Mouse (Mus musculus) CD4-positive, CD25-positive, alpha-beta regulatory T cell, adult 4 months (primary cell): Measurements from ENCODE around the gene Tbx5. TPM values are rescaled to one million over a fixed set of nuclear protein-coding genes. Genes with fewer than 3 reads are reported as not detected.
"Not testable (repeated sequence)": the region's sequence is repeated elsewhere in the genome, so short reads cannot be mapped to it uniquely, and the experiment has no call there.

Experiments
- ATAC-seq: one replicate; pipeline ENCODE4 v1.8.0; 2017
- polyA plus RNA-seq, 2 experiments: library from polyadenylated mRNA; unstranded; fragments of 100-300 nt; shearing (Covaris generic); gene quantifications; one replicate each; pipeline ENCODE4 v1.2.1; 2017

Gene Tbx5
- polyA plus RNA-seq, 2 experiments from 2014 or later: not detected

DNA sequence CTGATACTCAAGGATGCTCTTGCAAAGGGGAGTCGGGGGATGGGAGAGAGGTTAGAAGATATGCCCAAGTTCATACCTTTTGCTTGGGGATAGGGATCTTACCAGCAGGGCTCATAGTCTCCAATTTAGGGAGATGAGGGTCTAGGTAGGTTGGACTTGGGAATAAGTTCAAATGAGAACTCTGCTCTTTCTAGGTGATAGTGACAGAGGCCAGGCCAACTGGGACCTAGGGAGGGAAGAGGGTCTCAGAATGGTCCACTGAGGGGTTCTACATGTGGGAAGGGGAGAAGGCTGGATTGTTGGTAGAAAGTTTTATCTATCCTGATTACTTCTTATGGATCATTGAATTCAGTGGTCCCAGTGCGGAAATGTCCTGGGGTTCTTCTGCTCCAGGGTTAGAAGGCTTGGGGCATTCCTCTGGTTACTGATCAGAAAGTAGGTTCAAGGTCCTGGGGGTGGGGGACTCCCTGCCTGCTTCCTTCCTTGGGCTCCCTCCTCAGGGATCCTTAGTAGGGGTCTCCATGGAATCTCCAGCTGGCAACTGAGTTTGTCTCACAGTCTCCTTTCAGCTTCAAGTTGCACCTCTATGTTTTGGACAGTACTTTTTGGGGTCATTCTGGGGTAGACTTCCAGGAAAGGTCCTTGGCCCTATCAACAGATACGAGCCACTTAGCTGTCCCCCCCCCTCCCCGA is 10.4 kb downstream of the Tbx5 start:
- ATAC-seq: no peak

DNA sequence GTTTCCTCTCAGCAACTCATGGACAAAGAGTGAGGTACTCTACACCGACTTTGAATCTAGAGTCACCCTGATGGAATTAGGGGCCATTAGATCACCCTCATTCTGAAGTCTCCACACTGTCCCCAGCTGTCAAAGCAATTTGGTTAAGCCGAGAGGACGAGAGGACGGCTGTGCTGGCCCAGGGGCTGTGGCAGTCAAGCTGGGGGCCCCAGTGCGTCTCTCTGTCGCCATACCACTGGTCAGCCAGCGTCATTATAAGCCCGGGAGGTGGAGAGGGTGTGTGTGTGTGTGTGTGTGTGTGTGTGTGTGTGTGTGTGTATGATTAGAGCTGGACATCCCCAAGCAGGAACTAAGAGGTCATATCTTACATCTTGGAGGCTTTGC is 10.9 kb downstream of the Tbx5 start:
- ATAC-seq: no peak

DNA sequence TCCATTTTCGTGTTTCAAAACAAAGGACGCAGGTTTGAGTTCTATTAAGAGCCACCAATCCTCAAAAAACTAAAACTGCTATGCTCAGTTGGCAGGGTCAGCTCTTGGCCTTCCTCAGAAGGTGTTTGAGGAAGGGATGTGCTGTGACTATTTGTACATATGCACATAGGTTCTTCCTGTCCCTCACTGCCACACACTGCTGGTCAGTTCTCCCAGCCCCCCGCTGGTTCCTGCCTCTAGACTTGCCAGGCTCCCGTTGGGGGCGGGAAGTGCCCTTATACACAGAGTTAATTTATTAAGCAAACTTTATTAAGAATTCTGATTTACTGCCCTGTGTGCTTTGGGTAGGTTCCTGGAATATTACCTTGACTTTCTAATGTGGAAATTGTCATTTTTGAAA is 11.9 kb downstream of the Tbx5 start:
- no peak for ATAC-seq

GRCm38 (mm10) chr5:119844994-119845393 is 12.5 kb downstream of the Tbx5 start:
- ATAC-seq: no peak

DNA sequence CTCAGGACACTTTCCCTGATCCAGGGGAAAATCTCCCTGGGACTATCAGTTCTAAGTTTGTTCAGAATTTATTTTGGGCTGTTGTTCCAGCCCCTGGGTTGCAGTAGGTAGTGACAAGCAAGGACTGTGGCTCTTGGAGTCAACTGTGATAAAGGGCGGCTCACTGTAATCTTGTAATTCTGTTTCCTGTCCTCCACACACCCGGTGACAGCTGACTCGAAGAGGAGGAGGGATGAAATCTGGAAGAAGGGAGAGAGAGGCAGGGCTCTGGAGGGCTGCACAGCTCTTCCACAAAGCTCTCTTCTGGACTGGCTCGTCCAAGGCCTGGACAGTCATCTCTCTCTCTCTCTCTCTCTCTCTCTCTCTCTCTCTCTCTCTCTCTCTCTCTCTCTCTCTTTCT is 24.6 kb downstream of the Tbx5 start:
- ATAC-seq: no peak

DNA sequence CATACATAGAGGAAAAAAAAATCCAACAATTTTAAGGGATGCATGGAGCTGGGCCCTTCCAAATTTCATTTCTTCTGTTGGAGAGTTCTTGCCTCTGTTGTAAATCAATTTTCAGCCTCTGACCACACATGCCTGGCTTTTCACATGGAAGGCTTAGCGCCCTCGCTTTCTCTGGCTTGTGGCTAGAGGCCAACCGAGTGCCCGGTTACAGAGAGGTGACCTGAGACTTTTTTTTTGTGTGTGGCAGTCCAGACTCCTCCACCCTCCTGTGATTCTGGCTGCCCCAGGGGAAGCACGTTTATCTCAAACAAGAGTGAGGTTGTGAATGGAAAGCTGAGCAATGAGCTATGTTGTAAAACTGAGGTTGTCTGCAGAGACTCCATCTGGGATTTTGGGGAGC is 28.8 kb downstream of the Tbx5 start:
- no peak for ATAC-seq

DNA sequence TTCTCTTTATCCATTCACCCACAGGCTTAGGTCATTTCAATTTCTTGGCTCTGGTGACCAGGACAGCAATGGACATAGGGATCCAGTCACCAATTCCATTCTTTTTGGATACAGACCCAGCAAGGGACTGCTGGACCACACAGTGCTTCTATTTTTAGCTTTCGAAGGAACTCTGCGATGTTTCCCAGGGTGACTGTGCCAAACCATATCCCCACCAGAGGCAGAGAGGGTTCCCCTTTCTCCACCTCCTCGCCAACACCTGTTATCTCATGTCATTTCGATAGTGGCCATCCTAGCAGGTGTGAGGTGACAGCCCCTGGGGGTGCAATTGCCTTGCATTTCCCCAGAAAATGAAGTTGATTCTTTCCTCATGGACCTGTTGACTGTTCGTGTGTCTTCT is 30.0 kb downstream of the Tbx5 start:
- ATAC-seq: no peak

DNA sequence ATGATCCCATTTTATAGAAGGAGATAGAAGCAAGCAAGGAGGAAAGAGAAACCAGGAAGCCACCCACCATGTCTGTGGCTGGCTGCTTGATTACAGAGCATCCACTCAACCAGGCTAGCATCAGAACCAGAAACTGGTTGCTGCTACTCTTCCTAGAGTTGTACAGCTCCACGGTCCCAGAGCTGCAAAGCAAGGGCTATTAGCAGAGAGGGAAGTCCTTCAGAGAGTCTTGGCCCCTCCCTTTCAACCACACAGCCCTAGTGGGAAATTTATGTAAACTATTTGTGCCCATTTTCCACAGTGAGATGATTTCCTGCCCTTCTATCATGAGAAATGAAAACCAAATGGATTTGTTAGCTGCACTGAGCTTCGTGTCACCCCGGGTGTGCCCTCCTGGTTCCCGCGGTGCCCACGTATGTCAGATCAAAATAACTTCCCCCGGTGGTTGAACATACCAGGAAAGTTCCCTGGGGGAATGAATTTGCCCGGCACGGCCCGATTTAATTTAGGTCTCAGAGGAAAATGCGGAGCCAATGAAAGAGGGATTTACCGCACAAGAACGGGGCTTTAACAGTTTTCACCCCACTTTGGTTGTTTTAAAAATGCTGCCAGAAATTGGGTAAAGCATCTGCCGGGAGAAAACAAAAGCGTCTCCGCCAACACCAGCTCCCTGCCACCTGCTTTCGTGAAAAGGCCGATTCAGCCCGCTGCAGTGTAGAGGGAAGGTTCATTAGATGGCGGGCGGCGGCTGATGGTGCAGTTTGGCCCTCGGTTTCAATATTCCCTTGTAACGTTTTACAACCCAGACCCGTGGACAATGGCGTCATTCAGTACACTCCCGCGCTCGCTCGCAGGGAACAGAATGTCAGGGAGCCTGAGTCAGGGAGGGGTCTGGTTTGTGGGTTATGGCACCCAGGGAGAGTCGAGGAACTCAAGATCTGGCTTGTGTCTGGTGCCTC is 34.1 kb downstream of the Tbx5 start:
- no peak for ATAC-seq

GRCm38 (mm10) chr5:119867986-119868385 is 35.5 kb downstream of the Tbx5 start:
- ATAC-seq: no peak

DNA sequence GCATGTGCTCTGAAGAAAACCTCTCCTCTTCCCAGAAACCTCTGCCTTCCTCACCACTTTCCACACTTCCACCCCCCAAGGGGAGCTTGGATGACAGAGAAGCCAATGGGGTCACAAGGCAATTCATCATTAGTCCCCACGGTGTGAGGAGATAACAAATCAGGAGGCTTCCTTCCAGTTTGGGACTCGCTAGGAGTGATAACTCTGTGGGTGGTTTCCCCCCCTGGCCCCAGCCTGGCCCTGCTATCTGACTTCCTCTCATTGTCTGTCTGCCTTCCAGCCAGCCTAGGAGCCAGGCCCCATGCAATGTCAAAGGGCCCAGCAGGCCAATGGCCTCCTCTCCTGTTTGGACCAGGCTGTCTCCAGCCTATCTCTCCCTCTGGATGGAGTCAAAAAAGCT is 43.0 kb downstream of the Tbx5 start:
- ATAC-seq: no peak

DNA sequence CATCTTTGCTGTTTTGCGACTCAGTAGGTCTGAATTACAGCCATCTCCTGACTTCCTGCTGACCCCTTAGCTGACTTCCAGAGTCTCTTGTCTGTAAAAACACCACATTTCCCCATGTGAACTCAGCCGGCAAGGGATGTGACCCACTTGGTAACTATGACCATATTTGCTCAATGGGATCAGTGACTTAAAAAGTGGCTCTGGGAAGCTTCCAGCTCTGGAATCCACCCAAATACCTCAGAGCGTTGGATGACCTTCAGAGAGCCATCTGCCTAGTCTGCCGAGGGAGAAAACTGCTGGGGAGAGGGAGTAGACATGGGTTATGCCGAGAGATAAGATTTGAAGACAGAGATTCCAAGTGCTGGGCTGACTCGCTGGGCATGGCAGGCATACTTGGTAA is 44.7 kb downstream of the Tbx5 start:
- no peak for ATAC-seq

DNA sequence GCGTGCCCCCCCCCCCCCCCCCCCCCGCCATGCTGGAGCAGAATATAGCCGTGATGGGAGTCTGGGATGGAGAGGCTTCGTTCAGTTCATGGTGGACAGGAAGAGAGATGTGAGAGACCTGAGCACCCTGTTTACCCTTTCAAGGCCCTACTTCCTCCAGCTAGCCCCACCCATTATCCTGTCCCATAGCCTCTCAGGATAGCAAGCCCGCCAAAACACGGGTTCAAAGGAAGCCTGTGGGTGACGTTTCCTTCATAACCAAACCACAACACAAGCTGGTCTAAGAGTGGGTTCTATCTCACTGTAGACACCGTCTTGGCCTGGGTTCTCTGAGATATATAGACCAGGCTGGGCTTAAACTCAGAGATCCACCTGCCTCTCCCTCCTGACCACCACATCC is 53.1 kb downstream of the Tbx5 start:
- ATAC-seq: no peak

DNA sequence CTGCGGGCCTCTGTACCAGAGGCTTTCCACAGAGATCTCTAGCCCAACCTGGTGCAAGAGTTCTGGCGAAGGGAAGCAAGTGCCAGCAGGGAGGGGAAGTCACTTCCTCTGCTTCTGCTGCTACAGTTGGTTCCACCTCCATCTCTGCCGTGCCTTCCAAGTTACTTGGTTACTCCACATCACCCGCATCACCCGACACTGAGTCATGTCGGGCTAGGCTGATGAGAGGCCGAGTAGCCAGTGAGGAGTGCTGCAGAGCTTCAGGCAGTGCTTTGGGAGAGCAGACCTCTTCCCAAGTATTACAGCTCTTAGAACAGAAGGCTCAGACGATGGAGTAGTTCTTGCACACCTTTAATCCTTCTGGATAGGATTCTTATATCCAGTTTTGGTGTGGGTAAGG is 54.9 kb downstream of the Tbx5 start:
- no peak for ATAC-seq

DNA sequence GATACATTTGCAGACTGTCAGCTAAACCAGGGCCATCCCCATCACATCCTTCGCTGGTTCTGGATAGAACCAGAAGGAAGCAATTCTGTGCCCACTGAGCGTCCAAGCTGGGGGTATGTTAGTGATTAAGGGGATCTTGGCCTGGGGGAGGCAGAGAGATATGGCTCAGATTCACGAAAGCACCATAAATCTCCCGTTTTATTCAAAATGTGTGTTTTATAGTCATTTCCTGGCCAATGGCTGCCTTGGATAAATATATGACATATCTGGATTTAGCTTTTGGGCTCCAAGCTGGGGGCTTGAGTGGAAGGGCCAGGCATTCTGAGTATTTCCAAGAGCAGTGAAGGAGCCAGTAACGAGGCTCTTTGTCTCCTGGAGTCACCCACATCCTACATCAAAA is 59.5 kb downstream of the Tbx5 start:
- ATAC-seq: no peak

- ATAC-seq: no peak
Measured at GRCm38 (mm10) chr5:119893060-119893459, 60.6 kb downstream of the Tbx5 start.

- ATAC-seq: no peak
Measured at GRCm38 (mm10) chr5:119896605-119897004, 64.1 kb downstream of the Tbx5 start.

DNA sequence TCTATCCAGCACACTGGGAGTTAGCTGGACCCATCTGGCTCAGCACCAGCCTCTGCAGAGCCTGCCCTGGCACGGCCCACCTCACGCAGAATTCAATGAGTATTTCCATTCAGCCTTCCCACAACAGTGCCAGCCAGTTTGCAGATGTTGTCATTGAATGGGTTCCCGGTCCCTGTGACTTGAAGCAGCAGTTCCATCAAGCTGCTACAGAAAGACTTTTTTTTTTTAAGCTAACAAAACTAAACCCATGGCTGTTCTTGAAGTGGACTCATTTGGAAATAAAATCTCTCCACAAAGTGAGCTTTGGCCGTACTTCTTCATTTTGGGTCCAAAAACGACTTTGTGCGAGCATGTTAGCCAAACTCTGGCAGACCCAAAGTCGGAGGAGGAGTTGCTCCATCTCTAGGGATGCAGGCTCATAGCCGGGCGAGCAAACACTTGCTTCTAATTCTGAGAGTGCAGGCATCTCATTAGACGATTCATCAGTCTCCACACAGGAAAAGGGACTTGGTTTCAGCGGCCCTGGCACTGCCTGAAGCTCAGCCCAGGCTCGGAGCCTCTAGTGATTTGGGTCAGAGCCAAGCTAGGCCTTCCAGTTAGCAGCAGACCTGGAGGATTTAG is 84.2 kb downstream of the Tbx5 start:
- ATAC-seq: no peak

- not testable (repeated sequence) for ATAC-seq
Measured at GRCm38 (mm10) chr5:119918381-119918780, 85.9 kb downstream of the Tbx5 start.

- no peak for ATAC-seq
Measured at GRCm38 (mm10) chr5:119920941-119921340, 88.5 kb downstream of the Tbx5 start.

DNA sequence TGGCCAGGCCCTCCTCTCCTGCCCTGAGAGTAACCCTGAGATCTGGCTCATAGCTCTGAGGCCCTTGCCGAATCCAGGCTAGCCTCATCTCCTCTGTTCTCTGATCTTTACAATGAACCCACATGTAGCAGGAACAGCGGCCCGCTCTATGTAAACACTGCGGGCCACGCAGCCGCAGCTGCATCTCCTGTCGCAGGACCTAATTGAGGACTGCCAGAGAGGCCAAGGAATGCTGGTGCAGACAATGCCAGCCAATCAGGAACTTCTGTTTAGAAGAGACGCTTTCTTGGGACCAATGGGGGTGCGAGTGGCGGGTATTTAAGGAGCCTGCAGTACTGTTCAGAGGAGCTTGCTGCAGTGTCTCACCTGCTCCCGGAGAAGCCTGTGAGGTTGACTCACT is 89.8 kb downstream of the Tbx5 start:
- ATAC-seq: no peak
